Comparison of ENCODE assay signal across 12 mouse cellular contexts in genomic region chr8:120889189-120889588, GRCm38 (mm10).
"Had no signal": no experiment of that assay in that cellular context is flagged by ENCODE, and none has a peak within 500 bp of the region (broad histone marks: within the 10 kb centered on the region; RNA-seq: fewer than 3 reads in every experiment).

No protein-coding gene starts in this region.

- H3K4me1 ChIP-seq: liver, embryonic 15.5 days; midbrain, embryonic 15.5 days had no signal

- H3K9ac ChIP-seq: liver, embryonic 15.5 days; midbrain, embryonic 15.5 days had no signal

- H3K9me3 ChIP-seq: limb, embryonic 10.5 days; liver, embryonic 15.5 days; midbrain, embryonic 15.5 days had no signal

- H3K4me2 ChIP-seq: liver, embryonic 11.5 days; liver, embryonic 15.5 days; midbrain, embryonic 15.5 days had no signal

- H3K4me3 ChIP-seq: limb, embryonic 10.5 days; liver, embryonic 15.5 days; midbrain, embryonic 15.5 days had no signal

- H3K36me3 ChIP-seq: limb, embryonic 10.5 days; liver, embryonic 15.5 days; midbrain, embryonic 15.5 days had no signal

- H3K27ac ChIP-seq: kidney, postnatal 0 days; limb, embryonic 10.5 days; liver, embryonic 15.5 days; macrophage; midbrain, embryonic 15.5 days had no signal

- DNase-seq: kidney, adult 11 months; kidney, adult 9 months; kidney, postnatal 36 days; lung, adult 2 months; lung, postnatal 10 days; right cerebral cortex, postnatal 14 days had no signal

- ATAC-seq: midbrain, embryonic 15.5 days had no signal
